Mouse (Mus musculus) heart, postnatal 0 days (tissue): ENCODE measurements around the gene Pfdn5. TPM values are rescaled to one million over a fixed set of nuclear protein-coding genes. Genes with fewer than 3 reads are reported as not detected.

ENCODE experiments used
- ATAC-seq: fragments of 200-750 bp; cut with Nextera tagmentation; 2 replicates; pipeline ENCODE4 v1.8.0; 2017; ENCODE audit warnings: low read depth, moderate number of reproducible peaks, moderate library complexity; ENCODE audit not compliant: insufficient read depth
- DNase-seq: peaks from one replicate; pipeline ENCODE4 v3.0.0-alpha.2; 2016; ENCODE audit warnings: low spot score
- H3K27ac ChIP-seq: fragments of 300-500 bp; sonication (generic); 2 replicates; pipeline ENCODE4 v1.5.1; 2014; ENCODE audit warnings: low read depth, mild to moderate bottlenecking
- H3K27me3 ChIP-seq: fragments of 300-500 bp; sonication (generic); 2 replicates; pipeline ENCODE4 v1.6.1; 2014; ENCODE audit warnings: low read length, mixed read lengths; ENCODE audit not compliant: control insufficient read depth, insufficient read depth
- H3K36me3 ChIP-seq: fragments of 300-500 bp; sonication (generic); replicated peaks from 2 replicates; pipeline ENCODE4 v1.6.1; 2014; ENCODE audit warnings: low read length, mixed read lengths; ENCODE audit not compliant: control insufficient read depth, insufficient read depth
- H3K4me1 ChIP-seq: fragments of 300-500 bp; sonication (generic); 2 replicates; pipeline ENCODE4 v1.6.1; 2014; ENCODE audit warnings: antibody characterized with exemption; ENCODE audit not compliant: control insufficient read depth, insufficient read depth
- H3K4me2 ChIP-seq: fragments of 300-500 bp; sonication (generic); 2 replicates; pipeline ENCODE4 v1.6.1; 2014; ENCODE audit warnings: low read depth, mild to moderate bottlenecking, low read length, moderate library complexity
- H3K4me3 ChIP-seq: fragments of 300-500 bp; sonication (generic); 2 replicates; pipeline ENCODE4 v1.5.1; 2014; ENCODE audit warnings: low read depth, low read length
- H3K9ac ChIP-seq: fragments of 300-500 bp; sonication (generic); replicated peaks from 2 replicates; pipeline ENCODE4 v1.6.1; 2014; ENCODE audit warnings: low read depth, low read length, mixed read lengths
- H3K9me3 ChIP-seq: fragments of 300-500 bp; sonication (generic); replicated peaks from 2 replicates; pipeline ENCODE4 v1.6.1; 2016; ENCODE audit warnings: low read length; ENCODE audit not compliant: control insufficient read depth
- CTCF ChIP-seq: IDR thresholded peaks from 2 replicates; pipeline ENCODE4 v1.5.1; 2016; ENCODE audit warnings: antibody characterized with exemption, control low read depth, low read depth
- EP300 ChIP-seq: IDR thresholded peaks from 2 replicates; pipeline ENCODE4 v1.6.1; 2016; ENCODE audit warnings: antibody characterized with exemption, low read depth
- WGBS: fragments of 180-500 bp; shearing (Covaris S2); extraction: QIAGEN DNeasy Blood & Tissue Kit; methylation state at CpG from one replicate; pipeline ENCODE4 v1.1.7; 2014; 5-methylcytosine and 5-hydroxymethylcytosine counted together
- polyA plus RNA-seq: library from polyadenylated mRNA; unstranded; fragments of >200 nt; fragmentation: Nextera tagmentation; extraction: Ambion mirVana; gene quantifications from 2 replicates; pipeline ENCODE4 v1.2.1, GENCODE M21; 2015
- total RNA-seq: library from RNA; depleted of rRNA; stranded (reverse); fragments of >200 nt; gene quantifications from 2 replicates; pipeline ENCODE4 v1.2.3, GENCODE M21; 2014; ENCODE audit warnings: low replicate concordance

The Pfdn5 gene
- total and polyA plus RNA-seq, 2 experiments from 2014 or later = 148 to 344 TPM

GRCm38 (mm10) chr15:102350138-102350941 is 24.4 kb downstream of the Pfdn5 start, which contains the start of gene Aaas:
Gene Aaas, minus strand, starts transcription at chr15:102350771.
- Histone ChIP-seq H3K4me3 (peak within 1 kb of the TSS; percentile 85), H3K27ac (peak within 1 kb of the TSS; percentile 80), H3K4me2 (peak within 1 kb of the TSS; percentile 90), H3K36me3 (peaks cover 4% of the 10 kb centered on the region), H3K4me1 (peaks cover 14% of the 10 kb centered on the region; the same call in 1 of the 2 replicates), H3K9ac (peak within 1 kb of the TSS; percentile 81), H3K27me3 (no peaks in the 10 kb centered on the region), H3K9me3 (no peaks in the 10 kb centered on the region)
- DNase-seq = peak; percentile 95
- TF ChIP-seq CTCF (peak; percentile 80), EP300 (no peak)
- WGBS = under 1% methylated on average over 56 of the region's 56 CpGs
- ATAC-seq = peak; percentile 89

DNA sequence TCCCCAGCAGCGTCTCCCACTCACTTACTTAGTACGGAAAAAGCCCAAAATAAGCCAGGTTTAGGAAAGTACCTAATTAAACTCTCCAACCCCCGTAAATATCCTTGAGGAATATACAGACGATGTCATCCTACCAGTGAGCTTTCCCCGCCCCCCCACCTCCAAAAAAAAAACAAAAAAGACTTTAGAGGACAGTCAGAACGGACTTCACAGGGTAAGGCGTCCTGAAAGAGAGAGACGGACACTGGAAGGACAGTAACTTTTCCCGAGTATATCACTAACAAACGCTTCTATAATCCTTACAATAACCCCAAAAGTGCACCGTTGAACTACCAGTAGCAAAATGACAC is 25.0 kb downstream of the Pfdn5 start:
- TF ChIP-seq EP300 (no peak), CTCF (no peak)
- 8% methylated on average over 11 of the region's 11 CpGs for WGBS

GRCm38 (mm10) chr15:102352177-102352576 is 26.3 kb downstream of the Pfdn5 start:
- WGBS = 47% methylated on average over 2 of the region's 2 CpGs
- no peak for ATAC-seq
- Histone ChIP-seq H3K9ac (no peak overlapping the region), H3K4me1 (peaks cover 20% of the 10 kb centered on the region), H3K9me3 (no peaks in the 10 kb centered on the region), H3K4me2 (no peak overlapping the region), H3K27me3 (peaks cover 9% of the 10 kb centered on the region), H3K36me3 (no peaks in the 10 kb centered on the region), H3K4me3 (no peak overlapping the region), H3K27ac (no peak overlapping the region)
- TF ChIP-seq CTCF (peak; percentile 24), EP300 (no peak)
- no peak for DNase-seq

More for the DNA sequence above, 25.0 kb downstream of the Pfdn5 start:
- DNase-seq (no peak), ATAC-seq (peak; percentile 42)
- H3K27me3 ChIP-seq = peaks cover 2% of the 10 kb centered on the region; the same call in 1 of the 2 replicates
- H3K4me1 ChIP-seq = peaks cover 18% of the 10 kb centered on the region
- H3K9me3 ChIP-seq = no peaks in the 10 kb centered on the region
- no peaks in the 10 kb centered on the region; the same call in 1 of the 2 replicates for H3K36me3 ChIP-seq
- peak overlapping the region; percentile 90 for H3K4me2 ChIP-seq
- H3K4me3 ChIP-seq = peak overlapping the region; percentile 85
- peak overlapping the region; percentile 80 for H3K27ac ChIP-seq
- H3K9ac ChIP-seq = peak overlapping the region; percentile 52

DNA sequence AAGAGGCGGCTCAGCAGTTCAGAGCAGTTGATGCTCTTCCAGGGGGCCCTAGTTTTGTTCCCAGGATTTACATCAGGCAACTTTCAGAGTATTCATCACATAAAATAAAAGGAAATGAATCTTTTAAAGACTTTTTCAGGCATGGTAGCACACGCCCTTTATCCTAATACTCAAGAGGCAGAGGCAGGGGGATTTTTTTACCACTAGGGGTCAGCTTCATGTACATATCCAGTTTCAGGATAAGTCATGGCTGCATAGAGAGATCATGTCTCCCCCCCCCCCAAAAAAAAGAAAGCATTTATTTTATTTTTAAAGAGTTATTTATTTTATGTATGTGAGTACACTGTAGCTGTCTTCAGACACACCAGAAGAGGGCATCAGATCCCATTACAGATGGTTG is 28.1 kb downstream of the Pfdn5 start:
- no peaks in the 10 kb centered on the region for H3K9me3 ChIP-seq
- H3K9ac ChIP-seq = no peak overlapping the region
- peaks cover 20% of the 10 kb centered on the region for H3K4me1 ChIP-seq
- H3K4me3 ChIP-seq = no peak overlapping the region
- ATAC-seq = no peak
- no peak overlapping the region for H3K27ac ChIP-seq
- peaks cover 27% of the 10 kb centered on the region for H3K27me3 ChIP-seq
- 90% methylated on average over 2 of the region's 2 CpGs for WGBS
- TF ChIP-seq CTCF (no peak), EP300 (no peak)
- no peak overlapping the region for H3K4me2 ChIP-seq
- DNase-seq = no peak
- no peaks in the 10 kb centered on the region for H3K36me3 ChIP-seq

DNA sequence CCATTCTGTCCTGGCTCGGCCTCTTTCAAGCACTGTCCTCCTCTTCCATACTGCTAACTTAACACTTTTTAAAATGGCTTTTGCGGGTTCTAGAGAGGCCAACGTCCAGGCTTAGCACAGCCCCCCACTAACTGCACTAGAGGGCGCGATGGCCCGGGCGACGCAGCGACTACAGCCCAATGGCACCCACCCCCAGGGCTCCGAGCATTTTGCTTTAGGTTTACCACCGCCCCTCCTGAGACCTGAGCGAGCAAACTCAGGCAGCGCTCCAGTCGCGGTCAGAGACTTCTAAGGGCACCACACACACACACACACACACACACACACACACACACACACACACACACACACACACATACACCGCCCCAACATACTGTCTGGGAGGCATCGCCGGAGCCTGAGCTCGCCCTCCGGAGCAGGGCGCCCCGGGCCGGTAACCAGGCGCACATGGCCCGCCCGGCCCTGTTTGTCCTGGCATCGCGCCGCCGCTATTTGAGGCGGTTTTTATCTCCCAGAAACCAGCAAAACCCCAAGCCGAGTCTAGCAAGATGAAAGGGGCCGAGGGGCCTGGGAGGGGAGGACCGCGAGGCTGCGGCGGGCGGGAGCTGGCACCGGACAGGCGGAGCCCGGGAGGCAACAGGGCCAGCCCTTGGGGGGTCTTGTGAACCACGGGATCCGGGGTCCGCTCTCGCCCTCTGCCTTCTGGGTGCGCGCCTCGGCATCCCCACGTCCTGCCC is 29.4 kb downstream of the Pfdn5 start:
- DNase-seq (peak; percentile 42), ATAC-seq (peak; percentile 45)
- TF ChIP-seq EP300 (no peak), CTCF (peak; percentile 20; the same call in 1 of the 2 replicates)
- peak overlapping the region; percentile 58 for H3K9ac ChIP-seq
- peaks cover 40% of the 10 kb centered on the region for H3K27me3 ChIP-seq
- WGBS = under 1% methylated on average over 40 of the region's 49 CpGs
- H3K4me3 ChIP-seq = peak overlapping the region; percentile 57
- H3K36me3 ChIP-seq = no peaks in the 10 kb centered on the region
- H3K4me1 ChIP-seq = peaks cover 14% of the 10 kb centered on the region
- peak overlapping the region; percentile 50; the same call in 1 of the 2 replicates for H3K27ac ChIP-seq
- no peaks in the 10 kb centered on the region for H3K9me3 ChIP-seq
- H3K4me2 ChIP-seq = peak overlapping the region; percentile 88
